Mouse (Mus musculus) ovary, adult 18-20 months (tissue): ENCODE results near the gene Cfap36.

ENCODE experiments used
- DNase-seq: peaks from one replicate; pipeline ENCODE4 v3.0.0; 2022; ENCODE audit warnings: low spot score, mixed read lengths

Gene Cfap36

GRCm38 (mm10) chr11:29180657-29181056, 66.6 kb downstream of the Cfap36 start:
- DNase-seq = no peak

- no peak for DNase-seq
These were observed 67.9 kb downstream of the Cfap36 start for GRCm38 (mm10) chr11:29179319-29179718.

- no peak for DNase-seq
These were observed 73.3 kb downstream of the Cfap36 start for GRCm38 (mm10) chr11:29173706-29174436.

GRCm38 (mm10) chr11:29173125-29173631, 74.0 kb downstream of the Cfap36 start:
- peak; percentile 15 for DNase-seq

GRCm38 (mm10) chr11:29172563-29173124, 74.6 kb downstream of the Cfap36 start, which contains the start of gene Ppp4r3b:
TSS of gene Ppp4r3b (plus strand) at chr11:29172890.
- DNase-seq = peak; percentile 98

GRCm38 (mm10) chr11:29171959-29172391, 75.2 kb downstream of the Cfap36 start:
- DNase-seq = peak; percentile 4
